Mouse (Mus musculus) skeletal muscle tissue, adult 2 months (tissue): ENCODE results near the gene Ropn1.
"Not testable (repeated sequence)": the region's sequence is repeated elsewhere in the genome, so short reads cannot be mapped to it uniquely, and the experiment has no call there.

Experiments
- DNase-seq: peaks from one replicate; pipeline ENCODE4 v3.0.0-alpha.2; 2012; ENCODE audit warnings: low read depth, low spot score

The Ropn1 gene

GRCm38 (mm10) chr16:34649621-34650020, at the start of gene Ropn1:
Gene Ropn1 (plus strand): TSS chr16:34649921.
- DNase-seq = no peak

DNA sequence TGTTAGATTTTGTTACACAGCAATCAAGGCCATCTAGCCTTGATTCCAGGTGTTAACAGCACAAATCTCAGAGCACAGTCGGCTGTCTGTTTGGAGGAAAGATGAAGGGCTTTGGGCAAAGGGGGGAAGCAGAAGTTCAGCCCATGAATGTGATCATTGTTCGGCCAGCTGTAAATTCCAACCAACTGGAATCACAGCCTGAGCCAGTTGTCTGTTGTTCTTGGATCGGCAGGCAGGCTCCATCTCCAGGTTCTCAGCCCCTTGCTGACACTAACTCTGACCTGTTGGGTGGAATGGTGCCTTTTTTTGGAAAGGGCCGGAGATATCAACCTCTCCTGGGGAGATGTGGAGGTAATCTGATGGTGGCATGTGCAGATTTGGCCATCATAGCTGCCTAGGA, 47.8 kb upstream of the Ropn1 start:
- DNase-seq = no peak

GRCm38 (mm10) chr16:34603076-34603475, 46.6 kb upstream of the Ropn1 start:
- DNase-seq = no peak

DNA sequence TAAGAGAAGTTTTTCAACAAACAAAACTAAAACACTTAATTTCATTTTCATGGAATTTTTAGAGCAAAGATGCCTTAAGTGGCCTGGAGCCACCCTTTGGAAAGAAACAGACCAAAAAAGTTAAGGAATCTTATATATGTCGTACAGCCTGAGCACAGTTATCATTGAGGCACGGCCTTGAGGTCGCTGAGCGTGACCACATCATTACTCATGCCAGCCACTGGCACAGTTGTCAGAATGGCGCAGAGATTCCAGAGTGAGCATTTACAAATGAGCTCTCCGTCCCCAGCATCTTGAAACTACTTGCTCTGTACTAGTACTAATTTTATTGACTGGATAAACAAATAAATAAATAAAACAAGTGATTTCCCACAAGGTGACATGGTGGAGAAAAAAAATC, 45.9 kb upstream of the Ropn1 start:
- DNase-seq = no peak

DNA sequence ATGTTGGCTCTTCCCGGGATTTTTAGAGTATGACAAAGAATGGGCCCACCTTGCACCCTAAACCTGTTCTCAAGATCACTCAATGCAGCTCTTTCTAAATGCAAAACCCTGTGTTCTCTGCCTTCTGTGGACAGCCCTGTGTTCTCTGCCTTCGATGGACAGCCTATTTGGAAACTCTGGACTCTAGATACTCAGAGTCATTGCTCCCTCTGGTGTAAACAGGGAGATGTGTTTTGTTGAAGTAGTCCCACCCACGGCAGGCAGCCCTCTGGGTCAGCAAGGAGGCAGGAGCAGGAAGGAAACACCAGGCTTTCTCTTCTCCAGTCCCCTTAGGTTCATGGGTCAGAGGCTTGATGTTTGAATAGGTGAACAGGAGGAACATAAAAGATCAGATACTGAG, 44.0 kb upstream of the Ropn1 start:
- DNase-seq = peak; percentile 35

GRCm38 (mm10) chr16:34610137-34610536, 39.6 kb upstream of the Ropn1 start:
- DNase-seq = no peak

DNA sequence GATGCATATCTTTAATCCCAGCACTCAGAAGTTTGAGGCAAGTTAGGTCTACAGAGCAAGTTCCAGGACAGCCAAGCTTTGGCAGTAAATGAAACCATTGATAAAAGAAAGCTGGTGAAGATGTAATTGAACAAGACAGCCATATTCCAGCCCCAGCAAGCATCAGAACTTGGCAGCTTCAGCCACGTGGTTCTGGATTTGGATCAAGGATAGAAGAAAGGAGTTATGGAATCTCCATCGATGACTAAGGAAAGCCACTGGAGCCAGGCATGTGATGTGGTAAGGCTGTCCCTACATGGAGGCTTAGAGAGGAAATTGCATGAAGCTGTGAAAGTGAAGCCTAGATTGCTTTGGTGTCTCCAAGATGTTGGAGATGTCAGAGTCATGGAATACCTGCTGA, 35.7 kb upstream of the Ropn1 start:
- no peak for DNase-seq

DNA sequence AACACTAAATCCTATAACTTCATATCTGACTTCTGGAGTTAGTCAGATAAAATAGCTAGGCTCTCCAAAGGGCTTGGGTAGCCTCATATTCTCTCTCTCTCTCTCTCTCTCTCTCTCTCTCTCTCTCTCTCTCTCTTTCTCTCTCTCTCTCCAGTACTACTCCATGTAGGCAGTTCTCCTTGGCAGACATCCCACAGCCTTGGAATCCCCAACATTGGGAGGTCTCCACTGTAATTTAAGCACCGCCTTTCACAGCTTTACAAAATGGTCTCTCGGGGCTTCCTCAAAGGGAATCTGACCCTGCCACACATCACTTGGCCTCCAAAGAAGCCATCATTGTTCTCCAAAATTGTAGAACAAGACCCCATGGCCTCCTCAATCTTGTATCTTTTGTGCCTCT, 22.1 kb upstream of the Ropn1 start:
- DNase-seq = no peak

- DNase-seq = no peak
Observed at GRCm38 (mm10) chr16:34628397-34628796, 21.3 kb upstream of the Ropn1 start.

DNA sequence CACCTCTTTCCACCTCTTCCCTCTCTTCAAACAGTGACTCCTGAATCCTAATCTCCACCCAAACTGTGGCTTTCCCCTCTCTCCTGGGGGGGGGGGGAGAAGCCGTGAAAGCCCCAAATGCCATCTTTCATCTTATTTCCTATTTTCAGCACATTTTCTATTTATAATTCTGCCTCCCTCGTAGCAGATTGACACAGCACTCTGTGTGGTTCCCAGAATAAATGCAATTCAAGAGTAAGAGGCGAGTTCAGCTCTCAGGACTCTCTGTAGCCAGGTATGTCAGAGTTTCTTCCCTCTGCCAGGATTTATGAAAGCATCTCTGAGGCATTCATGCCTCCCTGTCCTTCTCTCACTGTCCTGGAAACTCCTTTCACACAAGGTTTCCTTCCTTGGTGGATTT, 14.2 kb upstream of the Ropn1 start:
- DNase-seq = no peak

DNA sequence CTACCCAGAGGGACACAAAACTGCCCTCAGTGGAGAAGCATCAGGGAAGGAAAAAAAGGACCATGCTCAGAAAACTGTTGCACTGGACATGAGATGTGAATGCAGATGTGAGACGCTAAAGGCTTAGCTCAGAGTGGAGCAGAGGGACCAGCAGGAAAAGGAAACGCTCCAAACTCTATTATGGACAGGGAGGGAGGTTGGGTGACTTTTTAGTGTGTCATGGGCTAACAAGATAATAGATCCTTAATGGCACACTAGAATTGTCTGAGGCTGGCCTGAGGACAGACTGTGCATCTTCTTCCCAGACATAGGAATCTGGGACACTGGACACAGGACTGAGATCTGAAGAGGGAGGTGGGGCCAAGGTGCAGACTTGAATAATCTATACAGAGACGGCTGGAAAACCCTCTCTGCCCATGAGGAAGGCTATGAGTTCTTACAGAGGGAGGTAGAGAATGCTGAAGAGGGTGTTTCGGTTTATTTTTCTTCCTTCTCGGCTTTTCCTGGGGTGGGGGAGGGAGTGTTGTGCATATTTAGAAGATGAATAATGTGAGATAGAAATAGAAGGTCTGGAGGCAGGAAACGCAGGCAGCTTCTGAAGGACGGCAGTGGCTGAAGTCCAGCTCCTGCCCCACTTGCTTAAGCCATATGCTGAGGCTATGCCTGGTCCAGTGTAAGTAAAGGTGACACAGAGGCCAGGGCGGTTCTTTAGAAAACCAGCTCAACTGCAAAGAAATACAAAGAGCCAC, 6.0 kb upstream of the Ropn1 start:
- no peak for DNase-seq

- no peak for DNase-seq
Observed at GRCm38 (mm10) chr16:34653023-34653422, 3.3 kb downstream of the Ropn1 start.

DNA sequence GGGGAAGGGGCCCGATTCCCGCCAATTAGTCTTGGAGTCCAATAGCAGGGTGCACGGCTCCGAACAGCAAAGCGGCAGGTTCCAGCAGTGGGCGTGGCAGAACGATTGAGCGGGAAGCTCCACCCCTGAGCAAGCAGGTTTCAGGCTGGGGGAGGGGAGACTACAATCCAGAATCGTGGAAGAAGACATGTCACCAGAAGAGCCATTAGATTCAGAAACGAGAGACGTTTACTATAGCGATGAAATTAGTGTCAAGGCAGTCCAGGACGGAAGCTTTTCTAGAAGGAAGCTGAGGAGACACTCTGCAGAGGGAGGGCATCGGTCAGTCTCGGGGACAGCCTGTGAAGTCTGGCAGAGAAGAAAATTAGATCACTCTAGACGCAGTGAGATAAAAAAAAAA, 7.8 kb downstream of the Ropn1 start:
- not testable (repeated sequence) for DNase-seq

DNA sequence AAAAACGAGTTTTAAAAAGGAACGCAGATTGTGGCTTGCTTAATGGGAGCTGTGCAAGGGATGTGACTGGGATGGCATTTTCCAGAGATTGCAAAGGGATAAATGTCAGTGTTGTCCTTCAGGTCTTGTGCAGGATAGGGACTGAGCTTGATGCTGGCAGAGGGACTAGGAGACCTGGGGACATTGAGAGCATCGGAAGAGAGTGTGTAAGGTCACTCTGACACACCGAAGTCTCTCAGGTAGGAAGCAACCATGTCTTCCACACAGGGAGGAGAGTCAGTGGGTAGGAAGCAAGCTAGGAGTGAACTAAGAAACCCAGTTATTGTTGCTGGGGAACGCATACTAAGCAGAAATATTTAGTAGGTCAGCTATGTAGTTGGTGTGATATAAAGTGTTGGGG, 8.3 kb downstream of the Ropn1 start:
- no peak for DNase-seq

DNA sequence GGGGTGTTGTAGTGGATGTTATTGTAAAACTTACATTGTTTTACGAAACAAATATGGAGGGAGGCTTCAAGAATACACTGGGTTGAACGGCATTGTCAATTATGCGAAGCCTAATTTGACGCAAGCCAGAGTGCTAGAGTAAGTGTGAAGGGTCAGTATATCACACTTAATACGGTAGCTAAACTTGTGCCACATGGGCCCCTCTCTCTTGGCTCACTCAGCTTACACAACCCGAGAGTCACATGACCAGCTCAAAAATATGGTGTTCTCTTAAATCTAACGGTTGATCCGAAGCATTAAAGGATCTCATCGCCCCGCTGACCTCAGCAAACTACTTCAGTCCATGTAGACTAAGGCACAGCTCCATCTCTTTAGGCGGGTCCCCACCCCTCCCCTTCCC, 8.7 kb downstream of the Ropn1 start:
- no peak for DNase-seq

GRCm38 (mm10) chr16:34664553-34664952, 14.8 kb downstream of the Ropn1 start:
- no peak for DNase-seq

GRCm38 (mm10) chr16:34667031-34667726, 17.5 kb downstream of the Ropn1 start:
- DNase-seq = peak; percentile 52

DNA sequence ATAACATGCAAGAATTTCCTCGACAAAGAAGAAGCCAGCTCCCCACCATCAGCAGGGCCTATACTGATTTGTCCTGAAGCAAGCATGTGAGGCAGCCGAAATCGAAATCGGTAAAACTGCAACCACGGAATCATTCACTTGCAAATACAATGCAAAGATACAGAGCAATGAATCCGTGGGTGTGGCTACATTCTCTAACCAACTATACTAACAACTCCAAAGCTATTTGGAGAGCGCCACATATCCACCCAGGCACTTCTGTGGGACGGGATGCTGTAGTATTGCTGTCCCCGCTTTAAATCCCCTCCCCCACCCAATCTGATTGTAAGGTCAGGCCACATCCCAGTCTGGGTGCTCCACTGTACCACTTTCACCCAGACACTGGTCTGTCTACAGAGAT, 18.6 kb downstream of the Ropn1 start:
- DNase-seq = no peak

DNA sequence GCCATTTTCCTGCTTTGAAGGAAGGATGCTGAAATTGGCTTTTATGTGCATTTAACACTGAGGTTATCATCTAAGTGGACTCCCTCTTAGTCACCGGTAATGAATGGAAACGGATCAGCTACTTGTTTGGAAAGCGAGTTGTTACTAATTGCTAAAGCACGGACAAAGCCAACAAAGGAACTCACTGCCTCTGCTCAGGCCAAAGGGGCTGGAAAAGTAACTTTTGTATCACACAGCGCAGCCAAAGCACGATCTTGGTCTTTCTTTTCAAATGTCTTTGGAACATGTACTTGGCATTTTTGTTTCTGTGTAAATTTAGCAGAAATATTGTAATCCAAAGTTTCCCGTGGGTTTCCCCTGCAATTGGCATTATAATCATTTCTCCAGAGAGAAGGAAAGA, 22.2 kb downstream of the Ropn1 start:
- DNase-seq = no peak

DNA sequence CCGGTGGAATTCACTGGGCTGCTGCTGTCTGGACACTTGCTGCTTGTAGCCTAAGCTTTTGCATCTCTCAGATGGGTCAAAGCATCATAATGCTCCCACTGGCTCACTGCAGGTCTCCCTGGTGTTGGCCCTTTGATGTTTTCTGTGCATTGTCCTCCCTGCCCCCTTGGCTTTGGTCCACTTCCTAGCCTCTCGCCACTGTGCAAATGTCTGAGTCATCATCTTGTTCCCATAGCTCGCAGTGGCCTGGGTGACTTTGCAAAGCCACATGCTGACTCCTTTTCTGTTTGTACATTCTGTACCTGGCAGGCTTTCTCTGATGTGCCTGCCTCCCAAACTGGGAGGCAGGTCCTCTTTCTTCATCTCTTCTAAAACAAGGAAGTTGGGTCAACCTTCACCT, 23.1 kb downstream of the Ropn1 start:
- DNase-seq = no peak

DNA sequence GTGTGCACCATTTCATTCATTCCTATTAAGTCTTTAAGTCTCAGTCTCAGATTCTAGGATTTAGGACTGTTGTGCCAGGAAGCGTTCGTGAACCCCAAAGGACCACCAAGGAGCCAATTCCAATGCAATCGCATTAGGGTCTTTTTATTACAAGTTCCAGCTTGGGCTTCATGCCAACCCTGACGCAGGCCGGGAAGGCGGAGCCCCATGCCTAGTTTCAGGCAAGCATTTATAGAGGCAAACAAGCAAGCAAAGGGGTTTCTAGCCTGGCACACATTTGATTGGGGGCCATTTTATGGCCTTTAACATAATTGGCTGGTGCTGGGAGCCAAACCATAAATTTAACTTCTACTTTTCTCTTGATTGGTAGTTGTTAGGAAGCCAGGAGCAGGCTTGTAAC, 24.6 kb downstream of the Ropn1 start:
- no peak for DNase-seq

- DNase-seq = no peak
Observed at GRCm38 (mm10) chr16:34681823-34682222, 32.1 kb downstream of the Ropn1 start.

DNA sequence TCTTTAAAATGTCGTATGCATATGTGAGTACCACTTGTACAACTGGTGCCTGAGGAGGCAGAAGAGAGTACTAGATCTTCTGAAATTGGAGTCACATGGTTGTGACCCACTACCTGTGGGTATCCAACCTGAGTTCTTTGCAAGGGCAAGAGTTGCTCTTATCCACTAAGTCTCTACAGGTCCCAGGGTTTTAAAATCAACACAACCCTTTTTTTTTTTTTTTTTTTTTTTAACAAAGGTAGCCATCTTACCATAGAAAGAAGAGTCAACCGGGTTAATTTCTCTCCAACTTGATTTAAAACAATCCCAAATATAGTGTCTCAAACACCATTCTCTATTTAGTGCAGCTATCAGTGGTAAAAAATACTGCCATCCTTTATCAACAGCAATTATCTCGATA, 40.2 kb downstream of the Ropn1 start:
- DNase-seq = no peak
